10 mouse cellular contexts compared by ENCODE assay signal in the genomic region with DNA sequence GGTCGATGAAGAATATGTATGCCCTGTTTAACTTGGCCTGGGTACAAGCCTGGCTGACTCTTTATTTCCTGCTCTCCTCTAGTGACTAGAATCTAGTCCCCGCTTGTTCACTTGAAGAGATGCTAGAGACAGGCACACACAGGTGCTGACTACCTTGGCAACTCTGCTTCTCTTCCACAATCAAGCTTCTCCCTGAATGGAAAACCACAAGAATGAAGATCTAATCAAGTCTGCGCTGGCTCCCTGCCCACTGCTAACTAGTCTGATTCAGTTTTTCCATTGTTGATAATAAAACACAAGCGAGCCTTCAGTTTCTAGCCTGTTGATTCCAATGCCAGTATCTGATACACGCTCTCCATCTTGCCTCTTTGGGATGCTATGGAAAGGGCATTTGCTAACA.
DNase-seq lines count a peak whose midpoint lies in the region; ATAC-seq lines count a peak whose summit lies in the region.
"Had no signal": no experiment of that assay in that cellular context is flagged by ENCODE, and none has a peak within 500 bp of the region (broad histone marks: within the 10 kb centered on the region; RNA-seq: fewer than 3 reads in every experiment).

No protein-coding gene starts in this region.

- H3K27ac ChIP-seq in intestine, embryonic 14.5 days (ENCODE audit: low read depth): no peak overlapping the region
- no peak overlapping the region for H3K27ac ChIP-seq in intestine, embryonic 16.5 days (ENCODE audit: low read length)
- H3K27ac ChIP-seq: embryonic facial prominence, embryonic 13.5 days; hindbrain, postnatal 0 days had no signal

- H3K4me1 ChIP-seq in intestine, embryonic 14.5 days (replicated peaks; ENCODE audit: control insufficient read depth, insufficient read depth, low read length): no peaks in the 10 kb centered on the region
- H3K4me1 ChIP-seq in intestine, embryonic 16.5 days (ENCODE audit: control insufficient read depth, insufficient read depth, low read length): no peaks in the 10 kb centered on the region

- 75% methylated on average over 5 of the region's 5 CpGs for WGBS in intestine, embryonic 14.5 days
- WGBS in intestine, embryonic 16.5 days: 73% methylated on average over 5 of the region's 5 CpGs

- no peaks in the 10 kb centered on the region for H3K27me3 ChIP-seq in intestine, embryonic 14.5 days (replicated peaks; ENCODE audit: control insufficient read depth, insufficient read depth, low read length)
- H3K27me3 ChIP-seq in intestine, embryonic 16.5 days (replicated peaks; ENCODE audit: control insufficient read depth, insufficient read depth, low read length): no peaks in the 10 kb centered on the region
- H3K27me3 ChIP-seq: embryonic facial prominence, embryonic 13.5 days had no signal

- no peak overlapping the region for H3K9ac ChIP-seq in intestine, embryonic 14.5 days (ENCODE audit: low read length)
- no peak overlapping the region for H3K9ac ChIP-seq in intestine, embryonic 16.5 days (ENCODE audit: low read depth, low read length)
- H3K9ac ChIP-seq: embryonic facial prominence, embryonic 13.5 days had no signal

- peak; percentile 49 for DNase-seq in intestine, embryonic 14.5 days (ENCODE audit: low spot score)
- peak; percentile 61 for DNase-seq in CD4-positive helper T cell, adult 2 months (ENCODE audit: low read depth, low spot score)
- peak; percentile 45 for DNase-seq in adrenal gland, adult 8-10 months
- peak; percentile 47 to 53 for DNase-seq in lung, postnatal 4 days
- no peak for DNase-seq in liver
- no peak for DNase-seq in spleen, postnatal 14 days (ENCODE audit: low spot score in 2 of 2)

- H3K4me3 ChIP-seq in intestine, embryonic 14.5 days (ENCODE audit: low read depth, low read length): no peak overlapping the region
- no peak overlapping the region for H3K4me3 ChIP-seq in intestine, embryonic 16.5 days (ENCODE audit: low read length)
- H3K4me3 ChIP-seq: embryonic facial prominence, embryonic 13.5 days; megakaryocyte, embryonic 14.5 days had no signal

- no peaks in the 10 kb centered on the region for H3K36me3 ChIP-seq in intestine, embryonic 14.5 days (ENCODE audit: control insufficient read depth, insufficient read depth, low read length)
- no peaks in the 10 kb centered on the region for H3K36me3 ChIP-seq in intestine, embryonic 16.5 days (ENCODE audit: control insufficient read depth, insufficient read depth, low read length)
- H3K36me3 ChIP-seq: embryonic facial prominence, embryonic 13.5 days had no signal

- no peak for ATAC-seq in intestine, embryonic 14.5 days (replicated peaks; ENCODE audit: low FRiP score, low TSS enrichment, low read depth)
- no peak for ATAC-seq in intestine, embryonic 16.5 days
- ATAC-seq: hindbrain, postnatal 0 days had no signal

- no peak overlapping the region for H3K4me2 ChIP-seq in intestine, embryonic 14.5 days (ENCODE audit: low read length)
- no peak overlapping the region for H3K4me2 ChIP-seq in intestine, embryonic 16.5 days (ENCODE audit: low read depth, low read length)
- H3K4me2 ChIP-seq: embryonic facial prominence, embryonic 13.5 days had no signal

- no peaks in the 10 kb centered on the region for H3K9me3 ChIP-seq in intestine, embryonic 14.5 days (ENCODE audit: control insufficient read depth, low read length)
- H3K9me3 ChIP-seq in intestine, embryonic 16.5 days (ENCODE audit: control insufficient read depth, low read length): no peaks in the 10 kb centered on the region
- H3K9me3 ChIP-seq: embryonic facial prominence, embryonic 13.5 days; megakaryocyte, embryonic 14.5 days had no signal

Comparison
In these comparisons a context has a peak if more than half of its experiments do, and no peak if none do; other contexts are left out.
1. DNase-seq: peak in intestine, embryonic 14.5 days (single experiment), CD4-positive helper T cell, adult 2 months (single experiment), adrenal gland, adult 8-10 months (single experiment) and lung, postnatal 4 days (2 of 2); none in liver (single experiment) and spleen, postnatal 14 days (0 of 2).